In genomic region chr2:60282625-60283024, GRCm38 (mm10) we compare ENCODE assay signal across 10 mouse cellular contexts. TPM values are rescaled to one million over a fixed set of nuclear protein-coding genes. Genes with fewer than 3 reads are reported as not detected.
DNase-seq lines count a peak whose midpoint lies in the region; ATAC-seq lines count a peak whose summit lies in the region.
"Had no signal": no experiment of that assay in that cellular context is flagged by ENCODE, and none has a peak within 500 bp of the region (broad histone marks: within the 10 kb centered on the region; RNA-seq: fewer than 3 reads in every experiment).

No protein-coding gene starts in this region.

- H3K27ac ChIP-seq in hindbrain, embryonic 14.5 days, result no peak overlapping the region
- no peak overlapping the region for H3K27ac ChIP-seq in hindbrain, embryonic 11.5 days (ENCODE audit: low read depth, low read length)
- H3K27ac ChIP-seq in midbrain, embryonic 13.5 days, result no peak overlapping the region
- no peak overlapping the region for H3K27ac ChIP-seq in midbrain, embryonic 16.5 days (ENCODE audit: low read length)
- H3K27ac ChIP-seq in limb, embryonic 13.5 days, result no peak overlapping the region

- H3K27me3 ChIP-seq in hindbrain, embryonic 14.5 days (ENCODE audit: control insufficient read depth, insufficient read depth, low read length), result peaks cover 12% of the 10 kb centered on the region; the same call in 1 of the 2 replicates
- H3K27me3 ChIP-seq in hindbrain, embryonic 11.5 days (ENCODE audit: control insufficient read depth, insufficient read depth, low read length), result no peaks in the 10 kb centered on the region
- H3K27me3 ChIP-seq in midbrain, embryonic 13.5 days, result peaks cover 38% of the 10 kb centered on the region
- H3K27me3 ChIP-seq in midbrain, embryonic 16.5 days (ENCODE audit: control insufficient read depth, insufficient read depth, low read depth, low read length), result no peaks in the 10 kb centered on the region
- no peaks in the 10 kb centered on the region for H3K27me3 ChIP-seq in limb, embryonic 13.5 days

- H3K36me3 ChIP-seq in hindbrain, embryonic 14.5 days (replicated peaks; ENCODE audit: control insufficient read depth, insufficient read depth), result no peaks in the 10 kb centered on the region
- no peaks in the 10 kb centered on the region for H3K36me3 ChIP-seq in hindbrain, embryonic 11.5 days (ENCODE audit: control insufficient read depth, insufficient read depth, low read length)
- H3K36me3 ChIP-seq in midbrain, embryonic 13.5 days, result no peaks in the 10 kb centered on the region
- H3K36me3 ChIP-seq in midbrain, embryonic 16.5 days (ENCODE audit: control insufficient read depth, insufficient read depth, low read length), result no peaks in the 10 kb centered on the region
- peaks cover 5% of the 10 kb centered on the region; the same call in 1 of the 2 replicates for H3K36me3 ChIP-seq in limb, embryonic 13.5 days

- no peak overlapping the region for H3K9ac ChIP-seq in hindbrain, embryonic 14.5 days
- no peak overlapping the region for H3K9ac ChIP-seq in hindbrain, embryonic 11.5 days (ENCODE audit: low read depth, low read length)
- no peak overlapping the region for H3K9ac ChIP-seq in midbrain, embryonic 13.5 days (replicated peaks)
- H3K9ac ChIP-seq in midbrain, embryonic 16.5 days (ENCODE audit: low read depth, low read length), result no peak overlapping the region
- no peak overlapping the region for H3K9ac ChIP-seq in limb, embryonic 13.5 days

- no peaks in the 10 kb centered on the region for H3K9me3 ChIP-seq in hindbrain, embryonic 14.5 days (ENCODE audit: control insufficient read depth, low read length)
- no peaks in the 10 kb centered on the region for H3K9me3 ChIP-seq in hindbrain, embryonic 11.5 days (ENCODE audit: control insufficient read depth, low read length)
- H3K9me3 ChIP-seq in midbrain, embryonic 13.5 days, result no peaks in the 10 kb centered on the region
- no peaks in the 10 kb centered on the region for H3K9me3 ChIP-seq in midbrain, embryonic 16.5 days (replicated peaks; ENCODE audit: control insufficient read depth, low read length, poor library complexity, severe bottlenecking)
- H3K9me3 ChIP-seq in limb, embryonic 13.5 days, result no peaks in the 10 kb centered on the region

- H3K4me3 ChIP-seq in hindbrain, embryonic 14.5 days (replicated peaks; ENCODE audit: low read length), result no peak overlapping the region
- H3K4me3 ChIP-seq in hindbrain, embryonic 11.5 days (ENCODE audit: low read depth, low read length), result no peak overlapping the region
- H3K4me3 ChIP-seq in midbrain, embryonic 13.5 days (replicated peaks), result no peak overlapping the region
- no peak overlapping the region for H3K4me3 ChIP-seq in midbrain, embryonic 16.5 days (ENCODE audit: low read depth, low read length)
- no peak overlapping the region for H3K4me3 ChIP-seq in limb, embryonic 13.5 days

- peak overlapping the region; percentile 95; the same call in 1 of the 2 replicates for H3K4me2 ChIP-seq in hindbrain, embryonic 14.5 days (replicated peaks)
- H3K4me2 ChIP-seq in hindbrain, embryonic 11.5 days (replicated peaks; ENCODE audit: low read depth, low read length), result no peak overlapping the region
- H3K4me2 ChIP-seq in midbrain, embryonic 13.5 days (replicated peaks), result peak overlapping the region; percentile 92
- no peak overlapping the region for H3K4me2 ChIP-seq in midbrain, embryonic 16.5 days (ENCODE audit: low read length)
- peak overlapping the region; percentile 92 for H3K4me2 ChIP-seq in limb, embryonic 13.5 days (replicated peaks)

- no peak for DNase-seq in hindbrain, embryonic 14.5 days (ENCODE audit: low spot score)
- DNase-seq in hindbrain, embryonic 11.5 days (ENCODE audit: low spot score), result no peak
- no peak for DNase-seq in urinary bladder, postnatal 4 days (ENCODE audit: low spot score in 2 of 2)
- DNase-seq in spleen, postnatal 4 days (ENCODE audit: low spot score in 2 of 2), result no peak
- DNase-seq: cerebellum, adult 2 months; heart, postnatal 36 days; left cerebral cortex, postnatal 4 days had no signal

- peaks cover 8% of the 10 kb centered on the region for H3K4me1 ChIP-seq in hindbrain, embryonic 14.5 days (replicated peaks; ENCODE audit: control insufficient read depth, insufficient read depth, low read length)
- H3K4me1 ChIP-seq in hindbrain, embryonic 11.5 days (replicated peaks; ENCODE audit: control insufficient read depth, insufficient read depth, low read length), result no peaks in the 10 kb centered on the region
- peaks cover 16% of the 10 kb centered on the region for H3K4me1 ChIP-seq in midbrain, embryonic 13.5 days (replicated peaks)
- H3K4me1 ChIP-seq in midbrain, embryonic 16.5 days (ENCODE audit: control insufficient read depth, insufficient read depth, low read length), result 0 out of 2 replicates have a peak, but pooled peaks cover 5% of the 10 kb centered on the region
- peaks cover 13% of the 10 kb centered on the region; the same call in 1 of the 2 replicates for H3K4me1 ChIP-seq in limb, embryonic 13.5 days

- WGBS in hindbrain, embryonic 14.5 days, result 86% methylated on average over 4 of the region's 4 CpGs
- WGBS in hindbrain, embryonic 11.5 days, result 74% methylated on average over 4 of the region's 4 CpGs
- 76% methylated on average over 4 of the region's 4 CpGs for WGBS in midbrain, embryonic 13.5 days
- WGBS in midbrain, embryonic 16.5 days, result 84% methylated on average over 4 of the region's 4 CpGs
- WGBS in limb, embryonic 13.5 days, result 54% methylated on average over 4 of the region's 4 CpGs

- ATAC-seq in hindbrain, embryonic 14.5 days (ENCODE audit: low FRiP score), result no peak
- no peak for ATAC-seq in hindbrain, embryonic 11.5 days (ENCODE audit: low FRiP score)
- no peak for ATAC-seq in midbrain, embryonic 13.5 days
- ATAC-seq in midbrain, embryonic 16.5 days, result no peak
- no peak for ATAC-seq in limb, embryonic 13.5 days (ENCODE audit: low FRiP score, low read depth)

RNA-seq across cellular contexts. Expression of gene Cd302, which starts 1.7 kb away (rescaled TPM):
- polyA plus RNA-seq in hindbrain, embryonic 14.5 days (2014; fragmentation: Nextera tagmentation; extraction: Ambion mirVana), result 16.2 and 22.8 TPM in 2 replicates
- 20.0 and 21.2 TPM in 2 replicates for polyA plus RNA-seq in hindbrain, embryonic 11.5 days (2014; fragmentation: Nextera tagmentation; extraction: Ambion mirVana)
- 8.6 and 11.1 TPM in 2 replicates for polyA plus RNA-seq in midbrain, embryonic 13.5 days (2015; fragmentation: Nextera tagmentation; extraction: Ambion mirVana)
- 11.2 and 12.3 TPM in 2 replicates for polyA plus RNA-seq in midbrain, embryonic 16.5 days (2015; fragmentation: Nextera tagmentation; extraction: Ambion mirVana)
- polyA plus RNA-seq in limb, embryonic 13.5 days (2015; fragmentation: Nextera tagmentation; extraction: Ambion mirVana), result 43.8 and 45.3 TPM in 2 replicates

Comparison
In these comparisons a context has a peak if more than half of its experiments do, and no peak if none do; other contexts are left out.
1. H3K4me2 ChIP-seq: peak in hindbrain, embryonic 14.5 days (single experiment), midbrain, embryonic 13.5 days (single experiment) and limb, embryonic 13.5 days (single experiment); none in hindbrain, embryonic 11.5 days (single experiment) and midbrain, embryonic 16.5 days (single experiment).